Comparison of ENCODE assay signal across 14 mouse cellular contexts in genomic region chr8:26350616-26351015, GRCm38 (mm10).
DNase-seq lines count a peak whose midpoint lies in the region; ATAC-seq and TF ChIP-seq lines count a peak whose summit lies in the region.
"Had no signal": no experiment of that assay in that cellular context is flagged by ENCODE, and none has a peak within 500 bp of the region (broad histone marks: within the 10 kb centered on the region; RNA-seq: fewer than 3 reads in every experiment).

No protein-coding gene starts in this region.

- peaks cover 2% of the 10 kb centered on the region for H3K4me1 ChIP-seq in heart, adult 2 months (ENCODE audit: control insufficient read depth, insufficient read depth, low read length)
- H3K4me1 ChIP-seq in lung, postnatal 0 days (ENCODE audit: insufficient read depth, low read depth, low read length): no peaks in the 10 kb centered on the region
- H3K4me1 ChIP-seq in kidney, adult 2 months (ENCODE audit: control insufficient read depth, insufficient read depth, low read length): peaks cover 2% of the 10 kb centered on the region; the same call in 1 of the 2 replicates
- peaks cover 22% of the 10 kb centered on the region for H3K4me1 ChIP-seq in hindbrain, embryonic 14.5 days (replicated peaks; ENCODE audit: control insufficient read depth, insufficient read depth, low read length)

- no peak for TF ChIP-seq CTCF in heart, adult 2 months (IDR thresholded peaks at IDR 0.05)
- no peak for TF ChIP-seq CTCF in lung, postnatal 0 days (IDR thresholded peaks at IDR 0.05)
- TF ChIP-seq CTCF in kidney, adult 2 months (conservative IDR thresholded peaks at IDR 0.05; ENCODE audit: insufficient read depth, insufficient read length, low read depth, low read length): no peak

- 35% methylated on average over 4 of the region's 4 CpGs for WGBS in heart, adult 2 months
- 68% methylated on average over 4 of the region's 4 CpGs for WGBS in lung, postnatal 0 days
- WGBS in kidney, adult 2 months: 52% methylated on average over 4 of the region's 4 CpGs
- 89% methylated on average over 4 of the region's 4 CpGs for WGBS in hindbrain, embryonic 14.5 days

- no peak overlapping the region for H3K9ac ChIP-seq in heart, adult 2 months (ENCODE audit: low read depth, low read length)
- H3K9ac ChIP-seq in lung, postnatal 0 days (replicated peaks; ENCODE audit: low read depth): no peak overlapping the region
- no peak overlapping the region for H3K9ac ChIP-seq in hindbrain, embryonic 14.5 days
- H3K9ac ChIP-seq: forebrain, embryonic 12.5 days had no signal

- TF ChIP-seq EP300 in heart, adult 2 months (IDR thresholded peaks at IDR 0.05; ENCODE audit: insufficient read depth, low read depth, low read length): no peak
- TF ChIP-seq EP300 in lung, postnatal 0 days (IDR thresholded peaks at IDR 0.05): no peak

- peak overlapping the region; percentile 82 for H3K27ac ChIP-seq in heart, adult 2 months
- H3K27ac ChIP-seq in lung, postnatal 0 days (ENCODE audit: low read length): no peak overlapping the region
- H3K27ac ChIP-seq in kidney, adult 2 months (ENCODE audit: insufficient read depth, low read depth, low read length): no peak overlapping the region
- no peak overlapping the region for H3K27ac ChIP-seq in hindbrain, embryonic 14.5 days
- H3K27ac ChIP-seq: forebrain, embryonic 12.5 days had no signal

- H3K79me2 ChIP-seq in heart, adult 2 months (replicated peaks; ENCODE audit: control insufficient read depth, insufficient read depth, low read length): no peaks in the 10 kb centered on the region

- H3K4me2 ChIP-seq in lung, postnatal 0 days (replicated peaks; ENCODE audit: low read depth, low read length): no peak overlapping the region
- no peak overlapping the region for H3K4me2 ChIP-seq in hindbrain, embryonic 14.5 days (replicated peaks)
- H3K4me2 ChIP-seq: forebrain, embryonic 12.5 days had no signal

- no peaks in the 10 kb centered on the region for H3K9me3 ChIP-seq in lung, postnatal 0 days (ENCODE audit: low read length)
- no peaks in the 10 kb centered on the region for H3K9me3 ChIP-seq in hindbrain, embryonic 14.5 days (ENCODE audit: control insufficient read depth, low read length)
- H3K9me3 ChIP-seq: forebrain, embryonic 12.5 days had no signal

- peak in 1 of 2 experiments; percentile 20 for DNase-seq in heart, adult 2 months
- DNase-seq in heart, postnatal 25 days (ENCODE audit: low spot score): no peak
- peak; percentile 24 for DNase-seq in lung, postnatal 0 days (ENCODE audit: low spot score)
- no peak for DNase-seq in lung, postnatal 4 days
- DNase-seq in kidney, adult 2 months: peak; percentile 50
- peak; percentile 49 for DNase-seq in kidney, postnatal 14 days
- DNase-seq in urinary bladder, postnatal 14 days (ENCODE audit: low spot score): no peak
- DNase-seq in hindbrain, embryonic 14.5 days (ENCODE audit: low spot score): no peak
- DNase-seq: cerebellum, adult 9-11 months; embryo, embryonic 11 days; right cerebral cortex, postnatal 4 days; thymus, adult 2 months had no signal

- intact Hi-C loops in heart, adult 2 months (cut with DNase I): no loop called here
- intact Hi-C loops in heart, postnatal 25 days (cut with DNase I): no loop called here

- H3K27me3 ChIP-seq in heart, adult 2 months (ENCODE audit: control insufficient read depth, insufficient read depth, low read length): no peaks in the 10 kb centered on the region
- no peaks in the 10 kb centered on the region for H3K27me3 ChIP-seq in lung, postnatal 0 days (replicated peaks; ENCODE audit: insufficient read depth, low read length)
- no peaks in the 10 kb centered on the region for H3K27me3 ChIP-seq in kidney, adult 2 months (replicated peaks; ENCODE audit: control insufficient read depth, insufficient read depth, low read length)
- no peaks in the 10 kb centered on the region for H3K27me3 ChIP-seq in hindbrain, embryonic 14.5 days (ENCODE audit: control insufficient read depth, insufficient read depth, low read length)

- ATAC-seq in lung, postnatal 0 days: no peak
- no peak for ATAC-seq in hindbrain, embryonic 14.5 days (ENCODE audit: low FRiP score)
- ATAC-seq: hindbrain, embryonic 16.5 days had no signal

- H3K4me3 ChIP-seq in heart, adult 2 months: no peak overlapping the region
- no peak overlapping the region for H3K4me3 ChIP-seq in lung, postnatal 0 days (ENCODE audit: low read depth, low read length)
- H3K4me3 ChIP-seq in kidney, adult 2 months (ENCODE audit: insufficient read depth, low read depth, low read length): no peak overlapping the region
- no peak overlapping the region for H3K4me3 ChIP-seq in hindbrain, embryonic 14.5 days (replicated peaks; ENCODE audit: low read length)
- H3K4me3 ChIP-seq: forebrain, embryonic 12.5 days had no signal

- no peak for TF ChIP-seq POLR2A in heart, adult 2 months (IDR thresholded peaks at IDR 0.05; ENCODE audit: insufficient read depth, low read depth, low read length)
- TF ChIP-seq POLR2A in kidney, adult 2 months (IDR thresholded peaks at IDR 0.05; ENCODE audit: low read depth, low read length): no peak

- H3K36me3 ChIP-seq in heart, adult 2 months (ENCODE audit: control insufficient read depth, insufficient read depth, low read length): no peaks in the 10 kb centered on the region
- no peaks in the 10 kb centered on the region for H3K36me3 ChIP-seq in lung, postnatal 0 days (ENCODE audit: insufficient read depth, low read length)
- H3K36me3 ChIP-seq in kidney, adult 2 months (ENCODE audit: control insufficient read depth, insufficient read depth, low read length): no peaks in the 10 kb centered on the region
- no peaks in the 10 kb centered on the region for H3K36me3 ChIP-seq in hindbrain, embryonic 14.5 days (replicated peaks; ENCODE audit: control insufficient read depth, insufficient read depth)
- H3K36me3 ChIP-seq: forebrain, embryonic 12.5 days had no signal

Comparison
In these comparisons a context has a peak if more than half of its experiments do, and no peak if none do; other contexts are left out.
1. DNase-seq: peak in lung, postnatal 0 days (single experiment), kidney, adult 2 months (single experiment) and kidney, postnatal 14 days (single experiment); none in heart, postnatal 25 days (single experiment), lung, postnatal 4 days (0 of 2), urinary bladder, postnatal 14 days (single experiment) and hindbrain, embryonic 14.5 days (single experiment).